Mouse (Mus musculus) testis, adult 2 months (tissue): ENCODE data around the gene Slc19a1.

Experiments used
- CTCF ChIP-seq: fragments of 200-500 bp; IDR thresholded peaks from 2 replicates; pipeline ENCODE4 v1.5.1; 2012; ENCODE audit warnings: low read depth, mild to moderate bottlenecking, inconsistent platforms, low read length, moderate library complexity; ENCODE audit not compliant: control insufficient read depth, insufficient read depth, insufficient replicate concordance
- POLR2A ChIP-seq: fragments of 200-500 bp; IDR thresholded peaks from 2 replicates; pipeline ENCODE4 v1.6.1; 2012; ENCODE audit warnings: low read depth, mild to moderate bottlenecking, inconsistent platforms, low read length, moderate library complexity; ENCODE audit not compliant: control insufficient read depth

- TF ChIP-seq CTCF (no peak), POLR2A (no peak)
Observed at GRCm38 (mm10) chr10:77099777-77100176, 67.7 kb downstream of the Slc19a1 start.
